Mouse (Mus musculus) gastrocnemius, postnatal 4 days (tissue): ENCODE data around the gene Prkce. TPM values are rescaled to one million over a fixed set of nuclear protein-coding genes. Genes with fewer than 3 reads are reported as not detected.
"Not testable (repeated sequence)": the region's sequence is repeated elsewhere in the genome, so short reads cannot be mapped to it uniquely, and the experiment has no call there.

Experiments
- DNase-seq, 2 experiments: peaks; one replicate each; pipeline ENCODE4 v3.0.0; 2021 to 2022; ENCODE audit warnings: low spot score in 2 of 2, mixed read lengths in 2 of 2
- total RNA-seq, 2 experiments: library from RNA; stranded (reverse); gene quantifications; 2 replicates each; pipeline ENCODE4 v1.2.3; 2021

The Prkce gene
- total RNA-seq, 2 experiments from 2014 or later, result 12.3 to 13.0 TPM

GRCm38 (mm10) chr17:86466871-86467270 lies 299.3 kb downstream of the Prkce start:
- no peak for DNase-seq

- DNase-seq, result no peak
Observed at GRCm38 (mm10) chr17:86467291-86467898, 299.8 kb downstream of the Prkce start.

GRCm38 (mm10) chr17:86467967-86468366 lies 300.4 kb downstream of the Prkce start:
- DNase-seq, result no peak

DNA sequence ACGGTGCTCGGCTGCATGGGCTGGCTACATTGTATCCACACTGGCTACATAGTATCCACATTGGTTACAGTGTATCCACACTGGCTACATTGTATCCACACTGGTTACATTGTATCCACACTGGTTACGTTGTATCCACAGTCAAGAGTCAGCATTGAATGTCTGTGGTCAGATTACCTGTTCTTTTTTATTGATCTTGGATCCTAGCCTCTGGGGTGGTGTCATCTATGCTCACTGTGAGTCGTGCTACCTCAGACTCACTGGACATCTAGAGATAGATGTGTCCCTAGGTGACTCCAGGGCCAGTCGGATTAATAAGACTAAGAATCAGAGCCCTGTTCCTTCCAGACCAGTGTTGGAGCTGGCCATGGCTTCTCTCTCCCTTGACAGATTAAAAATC lies 302.6 kb downstream of the Prkce start:
- DNase-seq, result no peak

GRCm38 (mm10) chr17:86471684-86472083 lies 304.1 kb downstream of the Prkce start:
- DNase-seq, result no peak

- DNase-seq, result no peak
Observed at GRCm38 (mm10) chr17:86476674-86477073, 309.1 kb downstream of the Prkce start.

GRCm38 (mm10) chr17:86477401-86477800 lies 309.8 kb downstream of the Prkce start:
- not testable (repeated sequence) for DNase-seq

- DNase-seq, result no peak
Observed at GRCm38 (mm10) chr17:86479406-86479805, 311.8 kb downstream of the Prkce start.

- no peak for DNase-seq
Observed at GRCm38 (mm10) chr17:86482675-86483074, 315.1 kb downstream of the Prkce start.

- DNase-seq, result peak; percentile 67 to 82
Observed at GRCm38 (mm10) chr17:86484087-86484737, 316.6 kb downstream of the Prkce start.

DNA sequence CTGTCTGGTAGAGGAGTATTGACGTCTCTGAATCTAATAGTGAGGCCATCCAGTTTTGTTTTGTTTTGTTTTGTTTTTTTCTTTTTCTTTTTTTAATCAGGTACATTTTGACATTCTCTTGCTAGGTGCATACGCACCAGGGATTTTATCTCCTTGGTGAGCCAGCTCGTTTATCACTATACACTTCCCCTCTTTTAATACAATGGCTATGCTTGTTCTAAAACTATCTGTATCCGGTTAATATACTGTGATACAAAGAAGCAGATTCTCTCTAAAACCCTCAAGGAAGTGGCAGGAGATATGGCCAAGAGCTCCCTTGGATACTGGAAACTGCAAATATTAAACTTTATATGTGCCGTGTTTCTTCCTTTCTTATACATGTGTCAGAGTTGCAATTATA lies 319.1 kb downstream of the Prkce start:
- DNase-seq, result no peak

- DNase-seq, result no peak
Observed at GRCm38 (mm10) chr17:86487450-86487849, 319.9 kb downstream of the Prkce start.

DNA sequence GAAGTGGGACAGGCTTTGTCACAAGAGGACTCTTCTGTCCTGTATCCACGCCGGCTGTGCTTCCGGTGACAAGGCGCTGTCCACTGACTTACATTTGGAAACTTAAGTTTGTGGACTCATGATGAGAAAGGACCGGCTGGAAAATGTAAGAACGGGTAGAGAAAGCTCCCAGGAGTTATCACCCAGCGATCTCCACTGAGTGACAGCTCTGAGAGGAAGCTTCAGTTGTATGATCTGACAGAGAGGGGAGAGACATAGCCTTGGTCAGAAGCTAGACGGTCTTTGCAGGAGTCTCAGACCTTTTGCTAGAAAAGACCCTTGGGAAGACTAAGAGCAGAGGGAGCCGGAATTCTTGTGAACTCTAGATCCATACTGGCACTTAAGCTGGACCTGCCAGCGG lies 322.2 kb downstream of the Prkce start:
- no peak for DNase-seq

- no peak for DNase-seq
Observed at GRCm38 (mm10) chr17:86492376-86492775, 324.8 kb downstream of the Prkce start.

GRCm38 (mm10) chr17:86493891-86494420 lies 326.4 kb downstream of the Prkce start:
- no peak for DNase-seq

DNA sequence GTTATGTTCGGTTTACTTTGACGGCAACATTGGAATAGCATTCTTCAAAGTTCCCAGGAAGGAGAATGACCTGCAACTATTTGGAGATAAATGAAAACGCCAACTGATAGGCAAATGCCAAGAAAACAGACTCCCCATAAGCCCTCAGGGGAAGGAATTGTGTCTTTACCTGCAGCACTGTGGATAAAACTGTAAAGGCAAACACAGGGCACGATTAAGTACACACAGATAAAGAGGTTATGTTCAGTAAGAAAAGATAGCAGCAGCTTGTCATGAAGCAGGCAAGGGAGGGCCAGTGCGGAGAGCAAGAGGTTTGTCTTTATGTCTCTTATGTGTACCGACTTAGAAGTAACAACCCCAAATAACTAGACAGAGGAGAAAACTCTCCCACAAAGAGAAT lies 326.9 kb downstream of the Prkce start:
- no peak for DNase-seq

DNA sequence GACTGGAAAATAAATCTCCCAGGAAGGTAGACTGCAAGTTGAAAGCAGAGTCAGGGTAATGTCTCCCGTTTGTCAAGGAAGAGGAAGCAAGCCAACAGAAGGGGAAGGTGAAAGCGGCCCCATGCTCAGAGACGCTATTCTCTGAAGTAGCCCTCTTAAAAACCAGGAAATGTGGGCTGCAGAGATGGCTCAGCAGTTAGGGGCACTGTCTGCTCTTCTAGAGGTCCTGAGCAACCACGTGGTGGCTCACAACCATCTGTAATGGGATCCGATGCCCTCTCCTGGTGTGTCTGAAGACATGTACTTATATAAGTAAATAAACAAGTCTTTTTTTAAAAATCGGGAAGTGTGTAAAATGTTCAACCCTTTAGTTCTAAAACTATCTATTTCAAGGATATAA lies 327.3 kb downstream of the Prkce start:
- no peak for DNase-seq

GRCm38 (mm10) chr17:86496123-86496771 lies 328.7 kb downstream of the Prkce start:
- DNase-seq, result peak in 1 of 2 experiments; percentile 33

DNA sequence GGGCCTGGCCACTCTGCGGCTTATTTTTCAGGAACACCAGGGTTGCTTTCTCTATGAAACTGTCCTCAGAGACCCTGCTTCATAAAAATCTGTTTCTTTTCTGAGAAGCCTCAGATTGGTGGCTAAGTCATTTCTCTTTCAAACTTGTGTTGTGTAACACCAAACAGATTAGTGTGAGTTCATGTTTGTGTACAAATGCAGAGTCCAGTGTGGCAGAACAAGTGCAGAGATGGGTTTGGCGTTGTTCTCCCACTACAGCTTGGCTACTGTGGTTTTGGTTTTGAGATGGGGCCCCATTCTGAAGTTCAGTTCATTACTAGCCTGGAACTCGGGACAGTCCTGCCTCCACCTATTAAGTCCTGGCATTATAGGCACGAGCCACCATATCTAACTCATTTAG lies 329.7 kb downstream of the Prkce start:
- DNase-seq, result no peak

DNA sequence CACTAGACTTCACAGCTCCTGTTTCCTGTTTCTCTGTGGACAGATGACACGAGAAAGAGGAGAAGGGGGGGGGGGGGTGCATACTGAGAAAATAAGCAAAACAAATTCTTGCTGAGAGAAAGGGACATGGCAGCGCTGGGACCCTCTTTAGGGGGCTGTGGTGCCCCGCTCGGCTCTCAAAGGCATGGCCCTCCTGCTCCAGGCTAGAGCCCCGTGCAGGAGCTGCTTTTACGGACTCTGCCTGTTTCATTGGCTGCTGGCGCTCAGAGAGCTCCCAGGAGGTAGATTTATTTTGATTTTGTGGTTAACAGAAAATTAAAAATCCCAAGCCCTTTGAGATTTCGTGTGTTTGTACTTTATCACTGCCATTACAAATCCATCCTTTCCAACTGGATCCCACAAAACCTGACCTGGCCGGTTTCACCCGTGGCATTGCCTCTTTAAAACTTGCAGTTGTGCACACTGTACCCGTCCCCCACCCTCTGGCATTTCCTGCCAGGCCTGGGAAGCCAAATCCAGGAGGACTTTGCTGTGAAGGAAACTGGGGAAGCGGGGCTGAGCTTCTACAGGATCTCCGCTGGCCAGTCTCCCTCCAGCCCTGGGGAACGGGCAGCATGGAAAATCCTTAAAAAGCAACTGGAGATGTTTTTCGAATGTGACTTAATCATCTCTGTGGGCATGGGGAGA lies 331.9 kb downstream of the Prkce start:
- peak; percentile 28 to 45 for DNase-seq

GRCm38 (mm10) chr17:86501393-86501792 lies 333.8 kb downstream of the Prkce start:
- DNase-seq, result no peak
